Mouse (Mus musculus) neural tube, embryonic 12.5 days (tissue): Measurements from ENCODE around the gene Macrod2. TPM values are rescaled to one million over a fixed set of nuclear protein-coding genes. Genes with fewer than 3 reads are reported as not detected.

Experiments used
- ATAC-seq: fragments of 200-750 bp; cut with Nextera tagmentation; 2 replicates; pipeline ENCODE4 v1.8.0; 2017; ENCODE audit warnings: low read depth, mild to moderate bottlenecking, moderate TSS enrichment, moderate library complexity; ENCODE audit not compliant: low FRiP score
- H3K27ac ChIP-seq: fragments of 300-500 bp; sonication (generic); 2 replicates; pipeline ENCODE4 v1.5.1; 2016
- H3K27me3 ChIP-seq: fragments of 300-500 bp; sonication (generic); replicated peaks from 2 replicates; pipeline ENCODE4 v1.6.1; 2016; ENCODE audit warnings: mild to moderate bottlenecking
- H3K36me3 ChIP-seq: fragments of 300-500 bp; sonication (generic); 2 replicates; pipeline ENCODE4 v1.6.1; 2016; ENCODE audit warnings: mild to moderate bottlenecking
- H3K4me1 ChIP-seq: fragments of 300-500 bp; sonication (generic); 2 replicates; pipeline ENCODE4 v1.6.1; 2016
- H3K4me2 ChIP-seq: fragments of 300-500 bp; sonication (generic); replicated peaks from 2 replicates; pipeline ENCODE4 v1.6.1; 2016; ENCODE audit warnings: mild to moderate bottlenecking
- H3K4me3 ChIP-seq: fragments of 300-500 bp; sonication (generic); 2 replicates; pipeline ENCODE4 v1.5.1; 2016
- H3K9ac ChIP-seq: fragments of 300-500 bp; sonication (generic); 2 replicates; pipeline ENCODE4 v1.6.1; 2016; ENCODE audit warnings: mild to moderate bottlenecking
- H3K9me3 ChIP-seq: fragments of 300-500 bp; sonication (generic); 2 replicates; pipeline ENCODE4 v1.6.1; 2016; ENCODE audit warnings: mild to moderate bottlenecking
- WGBS: fragments of 180-500 bp; shearing (Covaris S2); methylation state at CpG from one replicate; pipeline ENCODE4 v1.1.7; 2016; 5-methylcytosine and 5-hydroxymethylcytosine counted together
- polyA plus RNA-seq: library from polyadenylated mRNA; unstranded; fragments of >200 nt; fragmentation: Nextera tagmentation; extraction: Ambion mirVana; gene quantifications from 2 replicates; pipeline ENCODE4 v1.2.1, GENCODE M21; 2016

Macrod2 gene
- 52.6 and 53.8 TPM in 2 replicates for polyA plus RNA-seq

DNA sequence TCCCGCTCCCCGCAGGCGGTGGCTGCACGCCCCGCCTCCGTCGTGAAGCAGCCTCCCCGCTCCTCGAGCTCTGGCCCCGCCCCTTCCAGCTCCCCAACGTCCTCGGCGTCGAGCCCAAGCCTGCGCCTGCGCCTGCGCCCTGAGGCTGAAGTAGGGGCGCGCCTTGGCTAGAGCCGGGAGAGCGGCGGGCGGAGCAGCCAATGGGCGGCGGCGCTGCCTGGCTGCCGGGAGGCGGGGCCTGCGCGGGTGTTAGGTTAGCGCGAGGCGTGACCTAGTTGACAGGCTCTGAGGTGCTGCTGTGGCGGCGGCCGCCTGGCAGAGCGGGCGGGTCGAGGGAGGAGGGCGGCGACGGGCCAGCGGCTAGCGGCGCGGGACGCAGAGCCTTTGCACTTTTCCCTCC lies at the start of gene Macrod2:
Macrod2 (plus strand) TSS at position 131 of the 400 bp plus-strand sequence.
- no peaks in the 10 kb centered on the region for H3K9me3 ChIP-seq
- H3K4me3 ChIP-seq: peak within 1 kb of the TSS; percentile 74
- no peak within 1 kb of the TSS for H3K27ac ChIP-seq
- no peaks in the 10 kb centered on the region for H3K27me3 ChIP-seq
- peak; percentile 99 for ATAC-seq
- H3K4me2 ChIP-seq: peak within 1 kb of the TSS; percentile 86
- 0 out of 2 replicates have a peak, but pooled peaks cover 4% of the 10 kb centered on the region for H3K4me1 ChIP-seq
- under 1% methylated on average over 45 of the region's 47 CpGs for WGBS
- no peaks in the 10 kb centered on the region for H3K36me3 ChIP-seq
- H3K9ac ChIP-seq: peak within 1 kb of the TSS; percentile 71

DNA sequence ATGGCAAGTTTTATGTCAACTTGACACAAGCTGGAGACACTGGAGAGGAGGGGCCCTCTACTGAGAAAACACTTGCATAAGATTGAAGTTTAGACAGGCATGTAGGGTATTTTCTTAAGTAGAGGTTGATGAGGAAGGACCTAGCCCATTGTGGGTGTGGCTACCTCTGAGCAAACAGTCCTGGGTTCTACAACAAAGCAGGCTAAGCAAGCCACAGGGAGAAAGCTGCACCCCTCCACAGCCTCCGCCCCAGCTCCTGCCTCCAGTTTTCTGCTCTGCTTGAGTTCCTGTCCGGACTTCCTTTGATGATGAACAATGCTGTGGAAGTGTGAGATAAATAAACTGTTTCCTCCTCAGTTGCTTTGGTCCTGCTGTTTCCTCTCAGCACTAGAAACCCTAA lies 35.2 kb upstream of the Macrod2 start:
- WGBS: 60% methylated on average over 2 of the region's 2 CpGs
- Histone ChIP-seq H3K4me3 (no peak overlapping the region), H3K27me3 (no peaks in the 10 kb centered on the region), H3K27ac (no peak overlapping the region), H3K36me3 (no peaks in the 10 kb centered on the region), H3K9me3 (no peaks in the 10 kb centered on the region), H3K9ac (no peak overlapping the region), H3K4me1 (no peaks in the 10 kb centered on the region), H3K4me2 (no peak overlapping the region)
- no peak for ATAC-seq

DNA sequence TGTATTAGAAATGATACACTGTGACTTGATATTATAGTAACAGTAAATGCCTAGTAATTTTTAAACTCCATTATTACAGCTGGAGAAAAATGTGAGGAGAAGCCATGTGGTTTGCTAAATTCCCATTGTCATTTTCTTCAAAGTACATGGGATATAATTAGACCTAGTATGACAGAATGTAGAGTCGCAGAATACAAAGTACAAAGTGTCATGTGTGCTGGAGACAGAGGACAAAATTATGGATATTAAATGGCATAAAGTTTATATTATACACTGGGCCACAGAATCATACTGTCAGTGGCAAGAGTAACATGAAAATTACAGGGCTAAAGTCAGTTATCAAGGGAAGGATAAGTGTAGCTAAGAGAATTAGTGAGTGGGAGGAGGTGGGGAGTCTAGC lies 30.3 kb upstream of the Macrod2 start:
- Histone ChIP-seq H3K4me3 (no peak overlapping the region), H3K9me3 (no peaks in the 10 kb centered on the region), H3K27me3 (no peaks in the 10 kb centered on the region), H3K36me3 (no peaks in the 10 kb centered on the region), H3K4me1 (no peaks in the 10 kb centered on the region), H3K9ac (no peak overlapping the region), H3K27ac (no peak overlapping the region), H3K4me2 (no peak overlapping the region)
- no peak for ATAC-seq
- WGBS: 81% methylated on average over 1 of the region's 1 CpGs

DNA sequence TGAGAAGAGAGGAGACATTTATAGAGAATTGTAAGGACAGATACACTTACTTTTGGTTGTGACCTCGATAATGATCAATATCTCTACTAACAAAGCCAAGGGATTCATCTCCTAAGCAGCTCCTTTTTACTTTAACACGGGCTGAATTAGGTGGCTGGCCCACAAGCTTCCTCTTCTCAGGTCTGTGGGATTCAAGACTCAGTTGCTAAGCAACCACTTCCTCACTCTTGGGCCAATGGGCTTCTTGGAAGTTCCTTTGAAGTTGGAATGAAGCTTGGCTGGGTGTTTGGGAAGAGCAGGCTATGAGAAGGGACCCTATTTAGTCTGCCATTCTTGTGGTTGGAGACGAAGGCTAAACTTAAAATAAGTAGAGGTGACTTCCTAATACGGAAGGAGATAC lies 5.6 kb upstream of the Macrod2 start, which contains the start of gene Sel1l2:
Sel1l2 (minus strand) TSS at position 182 of the 400 bp plus-strand sequence.
- H3K9me3 ChIP-seq: no peaks in the 10 kb centered on the region
- H3K9ac ChIP-seq: no peak within 1 kb of the TSS
- H3K4me3 ChIP-seq: no peak within 1 kb of the TSS
- ATAC-seq: no peak
- H3K4me2 ChIP-seq: no peak within 1 kb of the TSS
- no peak within 1 kb of the TSS for H3K27ac ChIP-seq
- 30% methylated on average over 4 of the region's 4 CpGs for WGBS
- no peaks in the 10 kb centered on the region for H3K36me3 ChIP-seq
- H3K4me1 ChIP-seq: no peaks in the 10 kb centered on the region
- no peaks in the 10 kb centered on the region for H3K27me3 ChIP-seq

DNA sequence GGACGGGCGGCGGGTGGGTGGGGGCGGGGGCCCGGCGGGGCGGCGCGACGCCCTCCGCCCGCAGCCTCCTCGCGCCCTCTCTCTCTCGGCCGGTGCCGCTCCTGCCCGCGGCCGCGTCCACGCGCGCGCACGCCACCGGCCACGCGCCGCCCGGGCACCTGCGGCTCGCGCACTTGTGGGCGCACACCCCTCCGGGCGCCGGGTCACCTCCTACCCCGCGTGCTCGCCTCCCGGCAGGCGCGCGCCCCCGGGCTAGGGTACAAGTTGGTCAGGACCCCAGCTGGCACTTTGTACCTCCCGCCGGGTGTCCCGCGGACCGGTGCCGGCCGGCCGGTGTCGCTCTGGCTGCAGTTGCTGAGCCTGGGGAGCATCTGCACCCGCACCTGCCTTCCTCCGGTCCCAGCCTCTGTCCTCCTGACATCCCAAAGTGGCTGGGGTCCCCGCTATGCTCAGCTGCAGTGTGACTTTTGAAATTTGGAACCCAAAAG lies 679 bp downstream of the Macrod2 start:
- peak overlapping the region; percentile 86 for H3K4me2 ChIP-seq
- no peaks in the 10 kb centered on the region for H3K9me3 ChIP-seq
- H3K9ac ChIP-seq: peak overlapping the region; percentile 71
- no peaks in the 10 kb centered on the region for H3K27me3 ChIP-seq
- no peak overlapping the region for H3K27ac ChIP-seq
- 0% methylated on average over 57 of the region's 58 CpGs for WGBS
- no peaks in the 10 kb centered on the region for H3K36me3 ChIP-seq
- 0 out of 2 replicates have a peak, but pooled peaks cover 4% of the 10 kb centered on the region for H3K4me1 ChIP-seq
- ATAC-seq: peak; percentile 85
- peak overlapping the region; percentile 74 for H3K4me3 ChIP-seq

DNA sequence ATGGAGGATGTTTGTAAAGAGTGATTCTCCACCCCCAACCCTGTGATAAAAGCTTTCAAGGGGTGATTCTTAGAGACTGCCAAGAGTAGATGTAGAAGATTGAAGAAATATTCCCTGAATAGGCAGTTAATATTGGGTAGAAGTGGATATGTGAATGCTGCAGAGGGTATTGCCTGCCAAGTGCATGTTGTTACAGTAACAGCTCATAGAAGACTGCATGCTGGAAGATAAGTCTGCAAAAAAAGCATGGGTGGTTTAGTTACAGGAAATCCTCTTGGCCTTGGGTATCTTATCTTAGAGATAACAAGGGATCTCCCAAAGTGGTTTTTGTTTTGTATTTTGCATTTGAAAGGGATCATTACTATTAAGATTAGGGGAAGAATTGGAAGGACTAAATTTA lies 30.7 kb downstream of the Macrod2 start:
- Histone ChIP-seq H3K9me3 (no peaks in the 10 kb centered on the region), H3K4me3 (no peak overlapping the region), H3K4me2 (no peak overlapping the region), H3K4me1 (no peaks in the 10 kb centered on the region), H3K27me3 (no peaks in the 10 kb centered on the region), H3K9ac (no peak overlapping the region), H3K27ac (no peak overlapping the region), H3K36me3 (no peaks in the 10 kb centered on the region)
- no peak for ATAC-seq

DNA sequence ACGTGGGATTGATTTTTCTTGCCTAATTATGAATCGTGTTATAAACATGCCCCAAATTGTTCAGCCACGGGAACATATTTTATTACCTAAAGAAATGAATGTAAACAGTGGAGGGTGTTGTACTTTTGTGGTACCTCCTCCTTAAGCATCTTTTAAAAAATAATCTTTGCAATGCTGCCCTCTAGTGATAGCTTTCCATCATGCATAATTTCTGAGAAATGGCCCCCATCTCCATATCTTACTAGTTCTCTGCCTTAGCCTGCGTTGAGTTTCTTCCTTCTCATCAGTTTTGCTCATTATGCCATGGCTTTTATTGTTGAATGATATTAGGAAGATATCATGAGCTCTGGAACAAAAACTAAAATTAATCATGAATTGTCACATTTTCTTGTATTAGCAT lies 32.2 kb downstream of the Macrod2 start:
- H3K27me3 ChIP-seq: no peaks in the 10 kb centered on the region
- ATAC-seq: peak; percentile 48; the same call in 1 of the 2 replicates
- no peaks in the 10 kb centered on the region for H3K36me3 ChIP-seq
- H3K27ac ChIP-seq: no peak overlapping the region
- no peaks in the 10 kb centered on the region for H3K4me1 ChIP-seq
- no peak overlapping the region for H3K9ac ChIP-seq
- 19% methylated on average over 4 of the region's 4 CpGs for WGBS
- no peaks in the 10 kb centered on the region for H3K9me3 ChIP-seq
- H3K4me3 ChIP-seq: no peak overlapping the region
- H3K4me2 ChIP-seq: no peak overlapping the region

DNA sequence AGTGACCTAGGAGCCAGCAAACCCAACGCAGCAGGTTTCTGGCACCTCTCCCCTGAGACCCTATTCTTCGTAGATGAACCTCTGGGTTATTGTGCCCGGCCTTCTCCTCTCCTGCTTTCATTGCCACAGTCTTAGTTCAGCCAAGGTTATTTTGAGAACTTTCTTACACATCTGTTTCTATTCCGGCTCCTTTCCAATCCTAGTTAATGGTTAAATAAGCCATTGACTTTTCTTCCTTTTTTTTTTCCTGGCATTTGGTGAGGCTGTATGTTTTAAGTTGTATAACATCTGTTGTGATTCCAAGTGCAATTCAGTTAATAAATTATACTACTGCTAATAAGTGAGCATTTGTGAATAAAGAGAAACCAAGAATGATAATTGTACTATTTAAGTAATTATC lies 44.0 kb downstream of the Macrod2 start:
- H3K36me3 ChIP-seq: no peaks in the 10 kb centered on the region
- no peaks in the 10 kb centered on the region for H3K27me3 ChIP-seq
- no peaks in the 10 kb centered on the region for H3K9me3 ChIP-seq
- H3K4me1 ChIP-seq: no peaks in the 10 kb centered on the region
- no peak for ATAC-seq
- H3K27ac ChIP-seq: no peak overlapping the region
- no peak overlapping the region for H3K9ac ChIP-seq
- 82% methylated on average over 4 of the region's 4 CpGs for WGBS
- H3K4me3 ChIP-seq: no peak overlapping the region
- H3K4me2 ChIP-seq: no peak overlapping the region

DNA sequence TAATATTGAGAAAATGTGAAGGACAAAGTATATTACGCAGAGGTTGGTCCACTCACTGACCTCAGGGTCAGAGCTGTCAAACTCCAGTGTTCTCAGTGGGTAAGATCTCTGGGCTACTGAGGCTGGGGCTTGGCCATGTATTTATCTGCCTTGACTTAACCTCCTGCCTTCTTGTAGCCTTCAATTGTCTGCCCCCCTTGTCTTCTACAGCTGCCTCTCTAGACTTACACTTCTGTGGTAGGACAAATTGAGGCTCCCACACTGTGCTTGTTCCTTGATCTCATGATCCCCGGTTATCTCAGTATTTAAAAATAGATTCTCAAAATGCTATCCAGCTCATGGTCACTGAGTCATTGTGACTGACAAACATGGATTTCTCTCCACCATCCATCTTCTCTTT lies 53.5 kb downstream of the Macrod2 start:
- H3K9ac ChIP-seq: no peak overlapping the region
- H3K36me3 ChIP-seq: no peaks in the 10 kb centered on the region
- no peaks in the 10 kb centered on the region for H3K9me3 ChIP-seq
- H3K4me1 ChIP-seq: no peaks in the 10 kb centered on the region
- H3K27me3 ChIP-seq: no peaks in the 10 kb centered on the region
- no peak overlapping the region for H3K27ac ChIP-seq
- WGBS: 88% methylated on average over 2 of the region's 2 CpGs
- no peak overlapping the region for H3K4me2 ChIP-seq
- H3K4me3 ChIP-seq: no peak overlapping the region
- no peak for ATAC-seq

DNA sequence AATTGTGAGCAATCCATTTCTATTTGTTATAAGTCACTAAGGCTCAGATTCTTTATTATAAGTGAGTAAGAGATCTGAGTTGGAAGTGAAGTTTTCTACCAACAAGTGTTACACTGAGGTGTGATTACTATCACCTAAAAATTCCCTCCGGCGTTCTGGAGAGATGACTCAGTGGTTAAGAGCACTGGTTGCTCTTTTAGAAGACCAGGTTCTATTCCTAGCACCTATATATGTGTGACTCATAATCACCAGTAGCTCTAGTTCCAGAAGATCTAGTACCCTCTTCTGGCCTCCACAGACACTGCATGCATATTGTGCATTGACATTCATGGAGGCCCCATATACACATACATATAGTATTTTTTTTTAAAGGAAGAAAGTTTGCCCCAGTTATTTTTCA lies 80.7 kb downstream of the Macrod2 start:
- Histone ChIP-seq H3K9ac (no peak overlapping the region), H3K4me1 (no peaks in the 10 kb centered on the region), H3K4me2 (no peak overlapping the region), H3K27me3 (no peaks in the 10 kb centered on the region), H3K36me3 (no peaks in the 10 kb centered on the region), H3K4me3 (no peak overlapping the region), H3K27ac (no peak overlapping the region), H3K9me3 (no peaks in the 10 kb centered on the region)
- 93% methylated on average over 2 of the region's 2 CpGs for WGBS
- ATAC-seq: no peak

DNA sequence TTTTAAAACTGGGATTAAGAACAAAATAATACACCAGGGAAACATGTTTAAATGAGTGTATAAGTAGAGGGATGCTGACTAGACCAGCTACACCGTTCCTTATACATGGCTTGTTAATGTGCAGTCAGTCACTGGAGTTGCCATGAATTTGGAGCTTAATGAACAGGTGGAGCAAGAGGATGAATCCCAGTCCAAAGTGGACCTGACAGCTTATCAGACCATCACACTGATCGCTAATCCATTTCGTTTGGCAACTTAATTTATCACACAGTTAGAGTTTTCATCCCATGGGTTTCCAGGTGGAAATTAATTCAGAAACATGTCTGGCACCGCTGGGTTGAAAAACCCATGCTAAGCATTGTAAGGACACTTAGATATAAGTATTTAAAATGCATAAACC lies 81.8 kb downstream of the Macrod2 start:
- Histone ChIP-seq H3K9me3 (no peaks in the 10 kb centered on the region), H3K4me1 (no peaks in the 10 kb centered on the region), H3K36me3 (no peaks in the 10 kb centered on the region), H3K27me3 (no peaks in the 10 kb centered on the region), H3K4me2 (no peak overlapping the region), H3K4me3 (no peak overlapping the region), H3K9ac (no peak overlapping the region), H3K27ac (no peak overlapping the region)
- WGBS: 85% methylated on average over 4 of the region's 4 CpGs
- ATAC-seq: no peak

DNA sequence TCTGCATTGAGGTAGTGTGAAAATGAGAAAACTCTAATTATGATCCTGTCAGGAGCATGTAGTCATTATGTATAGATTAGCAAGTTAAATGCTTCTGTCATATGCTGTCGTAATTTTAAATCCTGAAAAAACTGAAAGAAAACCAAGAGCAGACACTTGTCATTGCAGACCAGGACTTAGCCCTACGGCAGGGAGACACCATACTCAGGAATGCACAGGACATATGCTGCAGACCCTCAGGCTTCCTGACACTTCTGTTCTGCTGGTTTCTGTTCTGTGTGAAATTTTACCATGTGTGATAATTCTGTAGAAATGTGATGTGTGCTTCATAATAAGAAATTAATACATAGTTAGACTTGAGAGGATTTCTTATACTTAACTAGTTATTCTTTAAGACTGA lies 87.5 kb downstream of the Macrod2 start:
- ATAC-seq: no peak
- 86% methylated on average over 2 of the region's 2 CpGs for WGBS
- no peaks in the 10 kb centered on the region for H3K4me1 ChIP-seq
- no peak overlapping the region for H3K4me3 ChIP-seq
- H3K27ac ChIP-seq: no peak overlapping the region
- H3K27me3 ChIP-seq: no peaks in the 10 kb centered on the region
- H3K9ac ChIP-seq: no peak overlapping the region
- no peaks in the 10 kb centered on the region for H3K36me3 ChIP-seq
- H3K9me3 ChIP-seq: no peaks in the 10 kb centered on the region
- no peak overlapping the region for H3K4me2 ChIP-seq

DNA sequence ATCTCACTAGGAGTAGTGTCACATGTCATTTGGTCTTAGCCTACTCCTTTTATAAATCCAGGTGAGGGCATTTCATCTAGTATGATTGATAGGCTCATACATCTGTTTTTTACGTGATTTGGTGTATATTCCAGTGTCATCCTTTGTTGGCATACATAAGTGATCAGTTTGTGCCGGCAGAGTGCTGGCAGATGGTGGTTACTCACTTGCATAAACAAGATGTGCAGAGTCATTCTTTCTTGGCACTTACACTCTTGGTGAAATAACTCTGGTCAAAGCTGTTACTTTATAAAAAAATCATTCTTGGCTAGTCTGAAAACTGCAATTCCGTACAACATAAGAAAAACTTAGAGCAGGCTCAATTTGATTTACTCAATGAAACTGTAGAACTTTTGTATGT lies 102.6 kb downstream of the Macrod2 start:
- Histone ChIP-seq H3K27me3 (no peaks in the 10 kb centered on the region), H3K9me3 (no peaks in the 10 kb centered on the region), H3K27ac (no peak overlapping the region), H3K36me3 (no peaks in the 10 kb centered on the region), H3K4me3 (no peak overlapping the region), H3K9ac (no peak overlapping the region), H3K4me2 (no peak overlapping the region), H3K4me1 (no peaks in the 10 kb centered on the region)
- 77% methylated on average over 3 of the region's 3 CpGs for whole genome bisulfite sequencing
- no peak for ATAC-seq
